Mouse (Mus musculus): Measurements from ENCODE around the gene Gpr153.

The Gpr153 gene

DNA sequence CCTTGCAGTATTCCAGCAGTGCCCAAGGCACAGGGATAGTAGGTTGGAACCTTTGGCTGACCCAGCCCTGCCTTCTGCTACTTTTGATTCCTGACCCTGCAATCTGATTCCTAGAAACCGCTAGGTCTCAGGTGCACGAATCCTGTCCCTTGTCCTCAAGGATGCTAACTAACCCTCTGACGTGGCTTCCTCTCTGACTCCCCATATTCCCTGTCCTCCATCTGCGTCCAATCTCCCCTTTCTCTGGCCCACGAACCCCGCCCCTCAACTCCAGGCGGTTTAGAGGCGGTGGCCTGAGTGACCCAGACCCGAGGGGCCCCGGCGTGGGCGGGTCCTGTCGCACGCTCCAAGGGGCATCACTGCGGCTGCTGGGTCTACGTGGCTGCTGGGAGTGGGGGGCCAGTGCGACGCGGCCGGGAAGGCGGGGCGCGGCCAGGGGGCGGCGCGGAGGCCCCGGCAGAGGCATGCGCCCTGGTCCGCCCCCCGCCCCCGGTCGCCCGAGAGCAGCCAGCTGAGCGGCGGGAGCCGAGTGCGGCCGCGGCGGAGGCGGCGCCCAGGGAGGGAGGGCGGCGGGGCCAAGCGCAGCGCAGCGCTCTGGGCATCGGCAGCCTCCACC, at the start of gene Gpr153:
Gene Gpr153, plus strand, starts transcription at position 612 of the 616 bp plus-strand sequence.
- DNase-seq (ENCODE audit: low read depth, low spot score), result peak; percentile 54

DNA sequence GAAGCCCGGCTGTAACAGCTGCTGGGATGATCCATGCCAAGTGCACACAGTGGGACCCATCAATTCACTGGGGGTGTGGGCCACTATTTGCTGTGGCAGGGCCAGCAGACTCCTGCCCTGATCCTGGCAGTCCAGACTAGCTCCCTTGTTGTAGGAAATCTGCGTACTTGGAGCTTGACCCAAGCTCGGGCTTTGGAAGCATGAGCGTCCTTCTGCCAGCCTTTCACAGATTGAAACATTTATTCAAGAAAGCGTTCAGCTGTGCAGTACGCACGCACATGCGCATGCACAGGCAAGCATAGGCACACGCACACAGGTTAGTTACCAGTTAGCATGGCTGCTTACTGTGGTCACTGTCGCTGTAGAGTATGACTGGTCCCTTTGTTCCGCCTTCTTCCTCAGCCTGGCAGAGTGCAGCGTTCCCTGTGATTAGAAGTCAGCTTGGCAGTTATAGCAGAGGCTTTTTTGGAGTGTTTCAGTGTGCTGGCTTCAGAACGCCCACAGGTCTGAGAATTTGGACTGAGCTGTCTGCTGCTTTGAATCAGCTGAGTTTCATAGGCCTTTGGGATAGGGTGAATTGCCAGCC, 47.0 kb upstream of the Gpr153 start:
- no peak for DNase-seq (ENCODE audit: low read depth, low spot score)

GRCm38 (mm10) chr4:152227749-152228527, 46.1 kb upstream of the Gpr153 start:
- DNase-seq (ENCODE audit: low read depth, low spot score), result no peak

- DNase-seq (ENCODE audit: low read depth, low spot score), result peak; percentile 40
Measured at GRCm38 (mm10) chr4:152230331-152230730, 43.7 kb upstream of the Gpr153 start.

DNA sequence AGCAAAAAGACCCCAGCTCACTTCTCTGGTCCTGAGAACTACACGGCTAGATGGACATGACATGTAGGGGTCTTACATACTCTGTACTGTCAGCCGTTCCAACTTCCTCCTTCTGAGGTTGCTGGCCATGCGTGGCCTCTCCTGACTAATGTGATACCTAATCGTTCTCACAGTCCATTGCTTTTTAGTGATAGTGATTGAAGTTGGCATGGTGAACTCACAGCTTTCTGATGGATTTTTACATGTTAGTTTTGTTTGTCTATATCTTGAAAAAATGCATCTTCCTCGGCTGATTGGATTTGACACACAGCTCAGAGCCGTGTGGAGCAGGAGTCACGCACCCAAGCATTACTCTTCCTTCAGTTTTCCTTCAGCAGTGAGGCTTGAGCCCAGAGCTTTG, 42.7 kb upstream of the Gpr153 start:
- no peak for DNase-seq (ENCODE audit: low read depth, low spot score)

- DNase-seq (ENCODE audit: low read depth, low spot score), result no peak
Measured at GRCm38 (mm10) chr4:152232411-152232903, 41.6 kb upstream of the Gpr153 start.

- DNase-seq (ENCODE audit: low read depth, low spot score), result no peak
Measured at GRCm38 (mm10) chr4:152239974-152240373, 34.1 kb upstream of the Gpr153 start.

DNA sequence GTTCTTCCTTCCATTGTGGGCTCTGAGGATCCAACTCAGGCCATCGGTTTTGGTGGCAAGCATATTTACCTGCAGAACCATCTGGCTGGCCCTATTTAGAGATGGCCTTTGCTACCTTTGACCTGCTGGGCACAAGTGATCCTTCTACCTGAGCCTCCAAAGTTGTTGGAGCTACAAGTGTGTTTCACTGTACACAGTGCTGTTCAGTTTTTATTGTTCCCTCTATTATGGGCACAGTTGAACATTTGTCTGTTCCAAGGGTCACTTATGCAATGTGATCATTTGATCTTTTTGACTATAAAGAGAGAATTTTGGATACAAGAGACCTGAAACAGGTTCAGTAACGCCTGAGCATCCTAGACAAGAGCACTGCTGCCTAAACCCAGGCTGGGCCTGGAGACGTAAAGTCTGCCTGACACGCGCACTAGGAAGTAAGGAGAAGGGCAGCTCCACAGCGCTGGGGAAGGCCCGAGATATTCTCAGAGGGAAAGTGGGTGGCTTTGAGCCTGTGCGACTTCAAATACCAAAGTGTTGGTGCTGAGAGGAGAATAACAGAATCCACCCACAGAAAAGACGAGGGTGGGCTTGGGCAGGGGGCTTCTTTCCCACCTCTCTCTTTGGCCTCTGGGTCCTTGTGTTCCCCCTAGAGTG, 30.7 kb upstream of the Gpr153 start:
- DNase-seq (ENCODE audit: low read depth, low spot score), result no peak

GRCm38 (mm10) chr4:152243969-152244368, 30.1 kb upstream of the Gpr153 start:
- no peak for DNase-seq (ENCODE audit: low read depth, low spot score)

DNA sequence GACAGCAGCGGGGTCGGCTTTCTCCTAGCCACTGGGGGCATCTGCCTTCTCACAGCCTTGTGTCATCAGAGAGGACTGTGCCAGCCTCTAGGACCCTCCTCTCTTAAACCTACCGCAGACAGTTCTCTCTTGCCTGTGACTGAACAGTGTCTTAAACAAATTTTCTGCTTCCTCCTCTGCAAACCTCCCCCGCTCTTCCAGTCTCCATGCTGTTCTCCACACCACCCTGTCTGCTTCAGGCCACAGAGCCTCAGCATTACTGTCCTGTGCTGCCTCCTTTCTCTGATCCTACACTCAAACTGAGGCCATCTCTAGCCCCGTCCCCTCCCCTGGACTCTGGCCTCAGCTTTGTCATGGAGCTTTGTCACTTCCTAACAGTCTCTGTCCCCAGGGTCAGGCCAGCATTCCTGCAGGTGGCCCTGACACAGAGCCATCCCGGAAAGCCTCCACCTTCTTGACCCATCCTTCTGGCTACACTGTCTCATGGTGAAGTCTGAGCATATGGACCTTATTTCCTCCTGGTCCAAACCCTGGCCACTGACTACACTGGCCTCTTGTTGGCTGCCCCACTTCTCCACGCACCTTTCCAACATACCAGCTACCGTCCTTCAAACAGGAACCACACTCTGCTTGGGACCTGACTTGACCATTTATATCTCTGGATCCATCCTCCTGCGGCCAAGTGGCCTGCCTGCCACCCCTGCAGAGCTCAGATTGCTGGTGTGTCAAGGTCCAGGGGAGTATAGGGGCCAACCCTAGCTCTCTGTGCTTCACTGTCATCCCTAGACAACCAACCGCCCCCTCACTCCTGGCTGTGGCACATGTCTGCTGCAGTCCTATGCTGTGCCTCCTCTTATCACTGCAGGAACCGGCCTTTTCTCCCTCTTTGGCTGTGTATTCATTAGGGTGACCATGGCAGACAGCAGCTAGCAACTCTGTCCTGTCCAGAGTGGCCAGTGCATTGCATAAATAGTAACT, 29.2 kb upstream of the Gpr153 start:
- no peak for DNase-seq (ENCODE audit: low read depth, low spot score)

GRCm38 (mm10) chr4:152246011-152246410, 28.0 kb upstream of the Gpr153 start:
- DNase-seq (ENCODE audit: low read depth, low spot score), result no peak

DNA sequence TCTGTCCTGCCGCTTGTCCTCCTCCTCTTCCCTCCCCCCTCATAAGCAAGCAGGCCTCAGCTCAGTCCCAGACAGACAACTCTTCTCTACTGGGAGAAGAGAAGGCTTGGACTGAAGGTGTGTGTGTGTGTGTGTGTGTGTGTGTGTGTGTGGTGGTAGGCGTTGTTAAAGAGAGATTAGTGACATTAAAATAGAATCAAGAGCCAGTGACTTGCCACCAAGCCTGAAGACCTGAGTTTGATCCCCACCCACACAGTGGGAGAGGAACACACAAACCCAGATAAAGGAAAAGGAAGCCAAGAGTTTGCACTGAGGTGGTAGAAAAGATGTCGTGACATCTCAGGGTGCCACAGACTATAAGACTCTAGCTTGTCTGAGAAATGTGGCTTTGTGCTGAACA, 26.8 kb upstream of the Gpr153 start:
- no peak for DNase-seq (ENCODE audit: low read depth, low spot score)

DNA sequence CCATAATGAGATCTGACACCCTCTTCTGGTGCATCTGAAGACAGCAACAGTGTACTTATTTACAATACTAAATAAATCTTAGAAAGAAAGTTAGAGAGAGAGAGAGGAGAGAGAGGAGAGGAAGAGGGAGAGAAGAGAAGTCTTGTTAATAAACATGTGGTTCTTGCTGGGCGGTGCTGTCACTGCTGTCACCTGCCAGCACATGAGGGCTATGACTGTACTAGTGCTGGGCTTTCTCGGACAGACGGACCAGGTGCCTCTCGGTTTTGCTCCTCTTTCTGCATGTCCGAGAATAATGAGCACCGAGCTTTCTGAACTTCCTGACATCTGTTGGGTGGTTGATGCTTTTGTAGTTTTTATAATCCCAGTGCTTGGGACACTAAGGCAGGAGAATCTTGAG, 23.4 kb upstream of the Gpr153 start:
- DNase-seq (ENCODE audit: low read depth, low spot score), result no peak

GRCm38 (mm10) chr4:152253183-152253759, 20.8 kb upstream of the Gpr153 start:
- no peak for DNase-seq (ENCODE audit: low read depth, low spot score)

- no peak for DNase-seq (ENCODE audit: low read depth, low spot score)
Measured at GRCm38 (mm10) chr4:152257070-152257469, 17.0 kb upstream of the Gpr153 start.

GRCm38 (mm10) chr4:152260451-152260850, 13.6 kb upstream of the Gpr153 start:
- DNase-seq (ENCODE audit: low read depth, low spot score), result no peak

DNA sequence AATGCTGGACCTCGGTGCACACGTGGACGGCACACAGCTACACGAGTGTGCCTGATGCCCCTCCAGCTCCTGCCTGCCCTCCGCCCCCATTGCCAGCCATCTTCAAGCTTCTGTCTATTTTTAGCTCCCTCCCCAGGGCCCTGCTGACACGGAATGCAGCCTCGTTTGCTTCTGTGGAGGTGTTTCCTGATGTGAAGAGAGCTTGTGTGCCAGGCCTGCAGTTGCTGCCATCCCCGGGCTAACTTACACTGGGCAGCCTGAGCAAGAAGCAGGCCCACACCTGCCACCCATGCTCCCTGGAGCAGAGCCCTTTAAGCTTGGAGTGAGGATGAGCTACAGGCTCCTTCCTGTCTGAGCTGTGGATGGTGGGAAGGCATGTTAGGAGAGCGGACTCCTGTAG, 11.8 kb upstream of the Gpr153 start:
- DNase-seq (ENCODE audit: low read depth, low spot score), result no peak

- DNase-seq (ENCODE audit: low read depth, low spot score), result peak; percentile 50
Measured at GRCm38 (mm10) chr4:152263089-152263488, 10.9 kb upstream of the Gpr153 start.

DNA sequence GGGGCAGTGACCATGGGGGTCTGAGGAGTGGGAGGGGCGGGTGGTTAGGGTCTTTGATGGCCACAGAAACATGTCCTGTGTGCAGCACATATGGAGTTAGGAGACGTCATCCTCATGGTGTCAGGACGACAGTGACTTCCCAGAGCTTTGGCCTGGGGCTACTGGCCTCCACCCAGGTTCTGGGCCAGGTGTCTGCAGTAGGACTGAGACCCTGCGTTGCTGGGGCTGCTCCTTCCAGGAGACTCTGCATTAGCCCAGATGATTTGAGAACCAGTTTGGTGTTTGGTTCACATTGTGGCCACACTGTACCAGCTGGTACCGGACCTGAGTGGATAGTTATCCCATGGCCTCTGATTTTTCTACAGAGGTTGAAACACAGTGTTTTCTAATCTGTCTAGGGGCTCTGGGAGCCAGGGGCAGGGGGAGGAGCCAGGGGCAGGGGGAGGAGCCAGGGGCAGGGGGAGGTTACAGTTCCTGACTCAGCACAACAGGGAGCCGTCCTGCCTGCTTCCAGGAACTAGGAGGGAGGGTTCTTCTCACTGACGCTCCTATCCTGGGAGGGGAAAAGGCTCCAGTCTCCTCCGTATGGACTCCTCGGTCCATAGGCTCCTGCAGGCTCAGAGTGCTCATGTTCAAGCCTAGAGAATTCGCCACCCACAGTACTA, 10.4 kb upstream of the Gpr153 start:
- DNase-seq (ENCODE audit: low read depth, low spot score), result peak; percentile 93

- DNase-seq (ENCODE audit: low read depth, low spot score), result no peak
Measured at GRCm38 (mm10) chr4:152264177-152264530, 9.9 kb upstream of the Gpr153 start.

All from ZHBTc4 (cell line).